Mouse (Mus musculus): ENCODE results near the gene Psmd1.
"Not testable (repeated sequence)": the region's sequence is repeated elsewhere in the genome, so short reads cannot be mapped to it uniquely, and the experiment has no call there.

Psmd1 gene

DNA sequence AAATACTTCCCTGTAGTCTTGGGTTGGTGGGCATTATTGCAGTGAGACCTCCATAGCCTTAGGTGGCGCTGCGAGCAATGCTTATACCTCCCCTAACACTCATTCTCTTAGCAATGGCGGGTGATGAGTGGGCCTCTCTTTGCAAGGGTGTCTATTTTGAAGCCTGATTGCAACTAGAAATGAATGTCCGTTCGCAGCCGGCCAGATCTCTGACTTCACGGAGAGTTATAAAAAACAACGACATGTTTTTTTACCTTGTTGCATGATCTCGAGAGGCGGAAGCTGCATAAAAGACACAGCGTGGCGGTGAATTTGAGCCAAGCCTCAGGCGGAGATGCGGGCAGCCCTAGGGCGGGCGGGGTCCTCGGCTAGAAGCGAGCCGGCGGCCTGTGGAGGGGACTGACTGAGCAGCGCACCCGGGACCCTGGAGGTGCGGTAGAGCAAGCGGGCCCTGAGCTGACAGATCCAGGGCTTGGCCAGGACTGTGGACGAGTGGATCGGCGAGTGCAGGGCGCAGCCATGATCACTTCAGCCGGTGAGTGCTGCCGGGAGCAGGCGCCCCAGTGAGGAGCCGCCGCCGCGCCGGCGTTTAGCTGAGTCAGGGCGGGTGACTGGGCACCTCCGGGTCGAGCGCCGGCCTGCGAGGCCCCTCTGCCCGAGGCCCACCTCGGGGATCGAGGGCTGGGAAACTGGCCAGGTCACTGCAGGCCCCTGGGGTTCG lies at the start of gene Psmd1:
Psmd1 (plus strand) TSS at position 117 of the 721 bp plus-strand sequence.
- peak; percentile 77 to 80 for DNase-seq (ENCODE audit: low spot score in 2 of 2)

GRCm38 (mm10) chr1:86015758-86016157 lies 48.4 kb upstream of the Psmd1 start:
- DNase-seq (ENCODE audit: low spot score in 2 of 2): not testable (repeated sequence)

GRCm38 (mm10) chr1:86016516-86016915 lies 47.7 kb upstream of the Psmd1 start, which contains the start of gene Spata3:
TSS of gene Spata3 (plus strand) at chr1:86016816.
- no peak for DNase-seq (ENCODE audit: low spot score in 2 of 2)

GRCm38 (mm10) chr1:86018235-86019055 lies 45.7 kb upstream of the Psmd1 start:
- DNase-seq (ENCODE audit: low spot score in 2 of 2): peak; percentile 56

GRCm38 (mm10) chr1:86021365-86021989 lies 42.7 kb upstream of the Psmd1 start:
- DNase-seq (ENCODE audit: low spot score in 2 of 2): peak; percentile 38 to 39

DNA sequence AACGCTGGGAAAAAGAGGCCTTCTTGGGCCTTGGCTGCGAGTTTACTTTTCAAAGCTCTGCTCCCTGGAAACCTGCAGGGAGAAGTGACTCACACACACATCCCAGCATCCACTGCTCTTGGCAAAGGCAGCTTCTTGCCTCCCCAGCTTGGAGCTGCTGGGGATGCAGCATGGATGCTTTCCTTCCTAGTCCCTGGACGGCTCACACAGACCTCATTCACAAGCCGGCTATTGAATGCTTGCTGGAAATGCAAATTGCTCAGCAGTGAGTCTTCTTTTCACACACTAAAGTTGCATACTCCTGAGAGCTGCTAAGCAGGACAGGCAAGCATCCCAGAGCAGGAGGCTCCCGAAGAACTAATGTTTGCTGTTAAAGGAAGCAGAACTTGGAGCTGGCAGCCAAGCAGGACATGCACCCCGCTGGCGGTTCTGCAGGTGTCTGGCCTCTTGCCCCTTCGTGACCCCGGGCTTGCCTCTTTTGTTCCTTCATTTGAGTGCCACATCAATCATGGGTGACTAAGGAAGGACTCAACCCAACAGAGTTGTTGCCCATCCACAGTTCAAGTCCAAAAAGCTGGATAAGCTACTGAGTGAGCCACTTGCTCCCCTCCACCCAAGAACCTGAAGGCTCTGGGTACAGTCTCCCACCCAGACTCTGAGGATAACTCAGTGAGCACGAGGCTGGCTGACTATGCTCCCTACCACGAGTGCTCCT lies 31.8 kb upstream of the Psmd1 start:
- DNase-seq (ENCODE audit: low spot score in 2 of 2): peak; percentile 59 to 80

DNA sequence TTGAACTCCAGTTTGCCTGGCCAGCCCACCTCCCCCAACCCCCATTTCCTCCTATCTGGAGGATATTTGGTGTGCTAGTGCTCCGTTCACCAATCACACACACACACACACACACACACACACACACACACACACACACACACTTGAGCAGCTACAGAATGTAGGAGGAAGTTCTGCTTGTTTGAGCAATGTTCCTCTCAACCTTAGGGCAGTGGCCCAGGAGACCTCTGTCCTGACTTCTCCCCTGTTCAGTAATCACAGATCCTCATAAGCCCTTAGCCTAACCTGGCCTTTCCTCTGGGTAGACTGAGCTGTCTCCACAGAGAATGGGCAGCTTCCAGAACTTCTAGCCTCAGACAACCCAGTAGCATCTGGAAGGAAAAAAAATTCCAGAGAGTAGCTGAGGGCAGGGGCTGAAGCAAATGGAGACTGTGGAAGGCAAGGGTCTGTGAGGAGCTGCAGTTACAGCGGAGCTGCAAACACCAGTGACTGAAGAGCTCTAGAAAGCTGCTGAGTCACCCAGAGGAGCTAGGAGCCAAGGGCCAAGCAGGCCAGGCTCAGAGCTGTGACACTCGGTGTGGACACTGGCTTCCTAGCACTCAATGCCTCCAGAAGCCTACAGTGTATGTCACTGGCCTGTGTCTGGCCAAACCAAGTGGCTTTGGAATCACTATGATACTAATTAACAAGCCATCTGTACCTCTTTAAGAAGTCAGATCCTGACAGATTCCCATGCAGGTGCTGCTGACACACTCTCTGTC lies 25.8 kb upstream of the Psmd1 start:
- no peak for DNase-seq (ENCODE audit: low spot score in 2 of 2)

GRCm38 (mm10) chr1:86040131-86040530 lies 24.1 kb upstream of the Psmd1 start:
- no peak for DNase-seq (ENCODE audit: low spot score in 2 of 2)

GRCm38 (mm10) chr1:86040817-86041216 lies 23.4 kb upstream of the Psmd1 start:
- DNase-seq (ENCODE audit: low spot score in 2 of 2): no peak

- DNase-seq (ENCODE audit: low spot score in 2 of 2): no peak
These were observed 19.1 kb upstream of the Psmd1 start for GRCm38 (mm10) chr1:86045056-86045455.

GRCm38 (mm10) chr1:86045848-86046805 lies 18.1 kb upstream of the Psmd1 start, which contains the start of gene 2810459M11Rik:
TSS of gene 2810459M11Rik (plus strand) at chr1:86045863.
- DNase-seq (ENCODE audit: low spot score in 2 of 2): peak in 1 of 2 experiments; percentile 20

GRCm38 (mm10) chr1:86046833-86047563 lies 17.2 kb upstream of the Psmd1 start:
- no peak for DNase-seq (ENCODE audit: low spot score in 2 of 2)

- DNase-seq (ENCODE audit: low spot score in 2 of 2): no peak
These were observed 16.0 kb upstream of the Psmd1 start for GRCm38 (mm10) chr1:86048231-86048630.

- no peak for DNase-seq (ENCODE audit: low spot score in 2 of 2)
These were observed 15.4 kb upstream of the Psmd1 start for GRCm38 (mm10) chr1:86048744-86049143.

- DNase-seq (ENCODE audit: low spot score in 2 of 2): peak in 1 of 2 experiments; percentile 65
These were observed 10.8 kb upstream of the Psmd1 start for GRCm38 (mm10) chr1:86053198-86053921.

DNA sequence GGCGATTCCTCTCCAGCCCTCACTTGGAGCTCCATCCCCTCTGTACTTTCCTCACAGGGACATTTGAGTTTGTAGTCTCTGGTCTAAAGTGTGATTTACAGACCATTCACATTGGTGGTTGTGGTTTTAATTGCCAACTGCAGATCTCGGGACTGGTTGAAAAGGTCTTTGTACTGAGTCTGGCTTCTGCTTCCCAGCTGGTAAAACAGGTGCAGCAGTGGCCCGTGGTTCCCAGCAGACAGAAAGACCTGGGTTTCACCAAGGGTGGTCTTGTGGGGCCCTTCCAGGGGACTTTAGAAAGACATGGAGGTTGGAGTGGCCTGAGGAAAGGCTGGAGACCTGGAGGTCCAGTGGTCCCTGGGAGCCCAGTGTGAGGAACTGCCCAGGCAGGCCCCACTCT lies 9.2 kb upstream of the Psmd1 start:
- no peak for DNase-seq (ENCODE audit: low spot score in 2 of 2)

- no peak for DNase-seq (ENCODE audit: low spot score in 2 of 2)
These were observed 7.9 kb upstream of the Psmd1 start for GRCm38 (mm10) chr1:86056284-86056683.

Measured in right cerebral cortex, postnatal 36 days (tissue).